Mouse (Mus musculus): ENCODE results near the gene Agmat.

GRCm38 (mm10) chr4:141771823-141772222 is 25.4 kb downstream of the Agmat start:
- TF ChIP-seq CTCF (IDR thresholded peaks at IDR 0.05; ENCODE audit: control insufficient read depth, insufficient read depth, insufficient read length) (no peak), CEBPB (IDR thresholded peaks at IDR 0.05; ENCODE audit: low read depth) (no peak), USF1 (IDR thresholded peaks at IDR 0.05; ENCODE audit: low read depth) (no peak), MAX (IDR thresholded peaks at IDR 0.05) (no peak), MYOD1 (IDR thresholded peaks at IDR 0.05; ENCODE audit: control insufficient read depth, insufficient read length, low read depth) (no peak), FOSL1 (IDR thresholded peaks at IDR 0.05; ENCODE audit: insufficient read depth, low read length, poor library complexity, severe bottlenecking) (no peak)

Measured in C2C12 (cell line).